Mouse (Mus musculus): Measurements from ENCODE around the gene Ap3d1. TPM values are rescaled to one million over a fixed set of nuclear protein-coding genes. Genes with fewer than 3 reads are reported as not detected.

Gene Ap3d1
- 70.8 and 80.6 TPM in 2 replicates for polyA plus RNA-seq (2014; fragmentation: Nextera tagmentation; extraction: Ambion mirVana)

- H3K4me2 ChIP-seq (replicated peaks; ENCODE audit: low read depth, low read length) = peak within 1 kb of the TSS; percentile 90
- no peaks in the 10 kb centered on the region; the same call in 1 of the 2 replicates for H3K36me3 ChIP-seq (ENCODE audit: control insufficient read depth, insufficient read depth, low read length)
- H3K4me3 ChIP-seq (ENCODE audit: low read length) = peak within 1 kb of the TSS; percentile 99
- H3K27ac ChIP-seq (ENCODE audit: low read depth, low read length) = peak within 1 kb of the TSS; percentile 85
- H3K9ac ChIP-seq (ENCODE audit: low read depth, low read length) = peak within 1 kb of the TSS; percentile 96
- ATAC-seq (ENCODE audit: low FRiP score, low TSS enrichment) = peak; percentile 99
- H3K9me3 ChIP-seq (ENCODE audit: control insufficient read depth, low read length) = no peaks in the 10 kb centered on the region
- no peaks in the 10 kb centered on the region for H3K27me3 ChIP-seq (ENCODE audit: control insufficient read depth, insufficient read depth, low read length)
- WGBS = 2% methylated on average over 25 of the region's 25 CpGs
- peaks cover 21% of the 10 kb centered on the region for H3K4me1 ChIP-seq (ENCODE audit: control insufficient read depth, insufficient read depth, low read length)
These were observed at the start of gene Ap3d1 for GRCm38 (mm10) chr10:80742180-80742978. Ap3d1 (minus strand) TSS chr10:80742264.

GRCm38 (mm10) chr10:80791476-80792174 lies 49.6 kb upstream of the Ap3d1 start:
- Histone ChIP-seq H3K27me3 (ENCODE audit: control insufficient read depth, insufficient read depth, low read length) (no peaks in the 10 kb centered on the region), H3K4me2 (replicated peaks; ENCODE audit: low read depth, low read length) (no peak overlapping the region), H3K27ac (ENCODE audit: low read depth, low read length) (no peak overlapping the region), H3K9me3 (ENCODE audit: control insufficient read depth, low read length) (no peaks in the 10 kb centered on the region), H3K36me3 (ENCODE audit: control insufficient read depth, insufficient read depth, low read length) (peaks cover 96% of the 10 kb centered on the region), H3K4me3 (ENCODE audit: low read length) (no peak overlapping the region), H3K9ac (ENCODE audit: low read depth, low read length) (no peak overlapping the region), H3K4me1 (ENCODE audit: control insufficient read depth, insufficient read depth, low read length) (peaks cover 5% of the 10 kb centered on the region; the same call in 1 of the 2 replicates)
- ATAC-seq (ENCODE audit: low FRiP score, low TSS enrichment) = no peak
- 82% methylated on average over 33 of the region's 33 CpGs for WGBS

- no peaks in the 10 kb centered on the region for H3K9me3 ChIP-seq (ENCODE audit: control insufficient read depth, low read length)
- no peaks in the 10 kb centered on the region for H3K4me1 ChIP-seq (ENCODE audit: control insufficient read depth, insufficient read depth, low read length)
- H3K27ac ChIP-seq (ENCODE audit: low read depth, low read length) = no peak overlapping the region
- peaks cover 96% of the 10 kb centered on the region for H3K36me3 ChIP-seq (ENCODE audit: control insufficient read depth, insufficient read depth, low read length)
- H3K9ac ChIP-seq (ENCODE audit: low read depth, low read length) = no peak overlapping the region
- no peak overlapping the region for H3K4me2 ChIP-seq (replicated peaks; ENCODE audit: low read depth, low read length)
- no peaks in the 10 kb centered on the region for H3K27me3 ChIP-seq (ENCODE audit: control insufficient read depth, insufficient read depth, low read length)
- WGBS = 89% methylated on average over 19 of the region's 19 CpGs
- ATAC-seq (ENCODE audit: low FRiP score, low TSS enrichment) = no peak
- H3K4me3 ChIP-seq (ENCODE audit: low read length) = no peak overlapping the region
These were observed 48.8 kb upstream of the Ap3d1 start for GRCm38 (mm10) chr10:80790761-80791404.

- Histone ChIP-seq H3K27me3 (ENCODE audit: control insufficient read depth, insufficient read depth, low read length) (no peaks in the 10 kb centered on the region), H3K9ac (ENCODE audit: low read depth, low read length) (no peak overlapping the region), H3K4me1 (ENCODE audit: control insufficient read depth, insufficient read depth, low read length) (no peaks in the 10 kb centered on the region), H3K4me2 (replicated peaks; ENCODE audit: low read depth, low read length) (no peak overlapping the region), H3K27ac (ENCODE audit: low read depth, low read length) (no peak overlapping the region), H3K4me3 (ENCODE audit: low read length) (no peak overlapping the region), H3K9me3 (ENCODE audit: control insufficient read depth, low read length) (no peaks in the 10 kb centered on the region), H3K36me3 (ENCODE audit: control insufficient read depth, insufficient read depth, low read length) (peaks cover 96% of the 10 kb centered on the region)
- ATAC-seq (ENCODE audit: low FRiP score, low TSS enrichment) = no peak
- WGBS = 85% methylated on average over 2 of the region's 2 CpGs
These were observed 45.5 kb upstream of the Ap3d1 start for GRCm38 (mm10) chr10:80787517-80787916.

- Histone ChIP-seq H3K4me2 (replicated peaks; ENCODE audit: low read depth, low read length) (no peak overlapping the region), H3K4me1 (ENCODE audit: control insufficient read depth, insufficient read depth, low read length) (no peaks in the 10 kb centered on the region), H3K27ac (ENCODE audit: low read depth, low read length) (no peak overlapping the region), H3K9ac (ENCODE audit: low read depth, low read length) (no peak overlapping the region), H3K4me3 (ENCODE audit: low read length) (no peak overlapping the region), H3K27me3 (ENCODE audit: control insufficient read depth, insufficient read depth, low read length) (no peaks in the 10 kb centered on the region), H3K9me3 (ENCODE audit: control insufficient read depth, low read length) (no peaks in the 10 kb centered on the region), H3K36me3 (ENCODE audit: control insufficient read depth, insufficient read depth, low read length) (peaks cover 96% of the 10 kb centered on the region)
- WGBS = 95% methylated on average over 11 of the region's 11 CpGs
- no peak for ATAC-seq (ENCODE audit: low FRiP score, low TSS enrichment)
These were observed 43.9 kb upstream of the Ap3d1 start for GRCm38 (mm10) chr10:80785963-80786362.

GRCm38 (mm10) chr10:80784871-80785270 lies 42.8 kb upstream of the Ap3d1 start:
- no peaks in the 10 kb centered on the region for H3K4me1 ChIP-seq (ENCODE audit: control insufficient read depth, insufficient read depth, low read length)
- no peak overlapping the region for H3K27ac ChIP-seq (ENCODE audit: low read depth, low read length)
- H3K9me3 ChIP-seq (ENCODE audit: control insufficient read depth, low read length) = no peaks in the 10 kb centered on the region
- peaks cover 96% of the 10 kb centered on the region for H3K36me3 ChIP-seq (ENCODE audit: control insufficient read depth, insufficient read depth, low read length)
- WGBS = 91% methylated on average over 12 of the region's 12 CpGs
- H3K9ac ChIP-seq (ENCODE audit: low read depth, low read length) = no peak overlapping the region
- no peaks in the 10 kb centered on the region for H3K27me3 ChIP-seq (ENCODE audit: control insufficient read depth, insufficient read depth, low read length)
- H3K4me3 ChIP-seq (ENCODE audit: low read length) = no peak overlapping the region
- ATAC-seq (ENCODE audit: low FRiP score, low TSS enrichment) = no peak
- H3K4me2 ChIP-seq (replicated peaks; ENCODE audit: low read depth, low read length) = no peak overlapping the region

- Histone ChIP-seq H3K36me3 (ENCODE audit: control insufficient read depth, insufficient read depth, low read length) (peaks cover 99% of the 10 kb centered on the region), H3K4me3 (ENCODE audit: low read length) (no peak overlapping the region), H3K4me1 (ENCODE audit: control insufficient read depth, insufficient read depth, low read length) (no peaks in the 10 kb centered on the region), H3K27ac (ENCODE audit: low read depth, low read length) (no peak overlapping the region), H3K9ac (ENCODE audit: low read depth, low read length) (no peak overlapping the region), H3K27me3 (ENCODE audit: control insufficient read depth, insufficient read depth, low read length) (no peaks in the 10 kb centered on the region), H3K4me2 (replicated peaks; ENCODE audit: low read depth, low read length) (no peak overlapping the region), H3K9me3 (ENCODE audit: control insufficient read depth, low read length) (no peaks in the 10 kb centered on the region)
- WGBS = 98% methylated on average over 2 of the region's 2 CpGs
- ATAC-seq (ENCODE audit: low FRiP score, low TSS enrichment) = no peak
These were observed 42.2 kb upstream of the Ap3d1 start for GRCm38 (mm10) chr10:80784302-80784701.

GRCm38 (mm10) chr10:80779565-80779964 lies 37.5 kb upstream of the Ap3d1 start:
- no peaks in the 10 kb centered on the region for H3K4me1 ChIP-seq (ENCODE audit: control insufficient read depth, insufficient read depth, low read length)
- H3K4me3 ChIP-seq (ENCODE audit: low read length) = no peak overlapping the region
- no peak for ATAC-seq (ENCODE audit: low FRiP score, low TSS enrichment)
- H3K9me3 ChIP-seq (ENCODE audit: control insufficient read depth, low read length) = no peaks in the 10 kb centered on the region
- no peak overlapping the region for H3K9ac ChIP-seq (ENCODE audit: low read depth, low read length)
- H3K36me3 ChIP-seq (ENCODE audit: control insufficient read depth, insufficient read depth, low read length) = peaks cover 99% of the 10 kb centered on the region
- H3K4me2 ChIP-seq (replicated peaks; ENCODE audit: low read depth, low read length) = no peak overlapping the region
- H3K27ac ChIP-seq (ENCODE audit: low read depth, low read length) = no peak overlapping the region
- H3K27me3 ChIP-seq (ENCODE audit: control insufficient read depth, insufficient read depth, low read length) = no peaks in the 10 kb centered on the region

- Histone ChIP-seq H3K4me3 (ENCODE audit: low read length) (no peak overlapping the region), H3K36me3 (ENCODE audit: control insufficient read depth, insufficient read depth, low read length) (peaks cover 99% of the 10 kb centered on the region), H3K27ac (ENCODE audit: low read depth, low read length) (no peak overlapping the region), H3K9me3 (ENCODE audit: control insufficient read depth, low read length) (no peaks in the 10 kb centered on the region), H3K9ac (ENCODE audit: low read depth, low read length) (no peak overlapping the region), H3K4me2 (replicated peaks; ENCODE audit: low read depth, low read length) (no peak overlapping the region), H3K4me1 (ENCODE audit: control insufficient read depth, insufficient read depth, low read length) (no peaks in the 10 kb centered on the region), H3K27me3 (ENCODE audit: control insufficient read depth, insufficient read depth, low read length) (no peaks in the 10 kb centered on the region)
- whole genome bisulfite sequencing = 94% methylated on average over 5 of the region's 5 CpGs
- ATAC-seq (ENCODE audit: low FRiP score, low TSS enrichment) = no peak
These were observed 35.1 kb upstream of the Ap3d1 start for GRCm38 (mm10) chr10:80777123-80777522.
